9 mouse cellular contexts compared by ENCODE assay signal in the genomic region with DNA sequence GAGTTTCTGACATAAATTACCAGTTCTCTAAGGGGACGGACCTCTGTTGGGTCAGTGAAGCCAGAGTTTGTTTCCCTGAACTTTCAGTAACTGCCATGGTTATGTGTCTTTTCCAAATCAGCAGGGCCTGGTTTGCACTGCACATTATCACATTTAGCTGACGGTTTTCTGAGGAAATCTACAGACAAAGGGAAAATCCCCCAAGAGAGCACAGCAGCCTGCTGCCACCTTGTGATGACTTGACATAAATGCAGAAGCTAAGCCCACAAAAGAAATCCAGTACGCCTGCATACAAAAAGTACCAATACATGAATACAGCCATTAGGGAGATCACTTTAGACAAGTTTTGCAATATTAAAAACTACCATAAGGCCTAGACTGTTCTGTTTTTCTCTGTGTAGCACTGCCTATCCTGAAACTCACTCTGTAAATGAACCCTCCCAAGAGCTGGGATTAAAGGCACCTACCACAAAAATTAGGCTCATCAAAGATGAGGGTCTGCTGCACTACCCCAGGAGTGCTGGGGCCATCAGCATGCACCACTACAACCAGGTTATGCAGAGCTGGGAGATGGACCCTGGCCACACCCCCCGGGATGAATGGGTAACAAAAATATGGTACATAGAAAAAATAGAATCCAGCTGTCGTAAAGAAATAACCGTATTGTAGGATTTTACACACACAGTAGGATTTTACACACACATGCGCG. TPM values are rescaled to one million over a fixed set of nuclear protein-coding genes. Genes with fewer than 3 reads are reported as not detected.
DNase-seq lines count a peak whose midpoint lies in the region; ATAC-seq and TF ChIP-seq lines count a peak whose summit lies in the region.
"Had no signal": no experiment of that assay in that cellular context is flagged by ENCODE, and none has a peak within 500 bp of the region (broad histone marks: within the 10 kb centered on the region; RNA-seq: fewer than 3 reads in every experiment).

No protein-coding gene starts in this region.

- H3K27ac ChIP-seq in kidney, embryonic 14.5 days (ENCODE audit: low read depth, low read length): no peak overlapping the region
- no peak overlapping the region for H3K27ac ChIP-seq in hindbrain, embryonic 11.5 days (ENCODE audit: low read depth, low read length)
- H3K27ac ChIP-seq in left cerebral cortex, adult 2 months: no peak overlapping the region

- 85% methylated on average over 8 of the region's 8 CpGs for WGBS in kidney, embryonic 14.5 days
- 85% methylated on average over 8 of the region's 8 CpGs for WGBS in hindbrain, embryonic 11.5 days

- DNase-seq in kidney, adult 8-10 months: peak; percentile 9 to 12
- DNase-seq in brain, adult 2 months (ENCODE audit: low read depth, low spot score): peak; percentile 79
- DNase-seq in hindbrain, embryonic 11.5 days (ENCODE audit: low spot score): peak; percentile 50
- DNase-seq in left cerebral cortex, adult 2 months (ENCODE audit: extremely low spot score in 1 of 2, low spot score in 2 of 2): peak; percentile 35 to 44
- DNase-seq in right cerebral cortex, postnatal 25 days: peak; percentile 42
- DNase-seq in c-Kit-positive CD71-positive TER-119-positive erythroid progenitor cells, embryonic 14.5 days (ENCODE audit: low spot score): no peak
- no peak for DNase-seq in gastrocnemius, postnatal 25 days

- H3K9ac ChIP-seq in kidney, embryonic 14.5 days (ENCODE audit: low read depth, low read length): no peak overlapping the region
- no peak overlapping the region for H3K9ac ChIP-seq in hindbrain, embryonic 11.5 days (ENCODE audit: low read depth, low read length)

- H3K4me3 ChIP-seq in kidney, embryonic 14.5 days (ENCODE audit: low read length): no peak overlapping the region
- H3K4me3 ChIP-seq in hindbrain, embryonic 11.5 days (ENCODE audit: low read depth, low read length): no peak overlapping the region
- H3K4me3 ChIP-seq in left cerebral cortex, adult 2 months: no peak overlapping the region

- H3K9me3 ChIP-seq in kidney, embryonic 14.5 days (ENCODE audit: control insufficient read depth, low read length): no peaks in the 10 kb centered on the region
- no peaks in the 10 kb centered on the region for H3K9me3 ChIP-seq in hindbrain, embryonic 11.5 days (ENCODE audit: control insufficient read depth, low read length)

- no peak for ATAC-seq in kidney, embryonic 14.5 days (ENCODE audit: low FRiP score, low TSS enrichment)
- ATAC-seq in hindbrain, embryonic 11.5 days (ENCODE audit: low FRiP score): peak; percentile 55

- H3K27me3 ChIP-seq in kidney, embryonic 14.5 days (ENCODE audit: control insufficient read depth, insufficient read depth, low read length): no peaks in the 10 kb centered on the region
- H3K27me3 ChIP-seq in hindbrain, embryonic 11.5 days (ENCODE audit: control insufficient read depth, insufficient read depth, low read length): no peaks in the 10 kb centered on the region

- peaks cover 74% of the 10 kb centered on the region for H3K36me3 ChIP-seq in kidney, embryonic 14.5 days (ENCODE audit: control insufficient read depth, insufficient read depth, low read length)
- peaks cover 8% of the 10 kb centered on the region for H3K36me3 ChIP-seq in hindbrain, embryonic 11.5 days (ENCODE audit: control insufficient read depth, insufficient read depth, low read length)

- no peak overlapping the region for H3K4me2 ChIP-seq in kidney, embryonic 14.5 days (replicated peaks; ENCODE audit: low read depth, low read length)
- no peak overlapping the region for H3K4me2 ChIP-seq in hindbrain, embryonic 11.5 days (replicated peaks; ENCODE audit: low read depth, low read length)

- H3K4me1 ChIP-seq in kidney, embryonic 14.5 days (ENCODE audit: control insufficient read depth, insufficient read depth, low read length): no peaks in the 10 kb centered on the region
- no peaks in the 10 kb centered on the region for H3K4me1 ChIP-seq in hindbrain, embryonic 11.5 days (replicated peaks; ENCODE audit: control insufficient read depth, insufficient read depth, low read length)

- intact Hi-C loops in left cerebral cortex, adult 2 months (cut with DNase I): loop anchor here (1.0 to 10.0 kb wide), 3 partner anchors 102 to 353 kb away; no protein-coding TSS in a partner anchor

- TF ChIP-seq CTCF in left cerebral cortex, adult 2 months (IDR thresholded peaks at IDR 0.05): peak; percentile 75

RNA-seq across cellular contexts. Expression of a gene that starts 11.4 kb away (rescaled TPM):
- polyA plus RNA-seq in kidney, embryonic 14.5 days (2014; fragmentation: Nextera tagmentation; extraction: Ambion mirVana): not detected in 2 replicates
- not detected in 2 replicates for polyA plus RNA-seq in hindbrain, embryonic 11.5 days (2014; fragmentation: Nextera tagmentation; extraction: Ambion mirVana)
- not detected for total RNA-seq in left cerebral cortex, adult 2 months (2021)
- total RNA-seq in gastrocnemius, postnatal 25 days (2021): not detected
- total RNA-seq: left cerebral cortex, postnatal 10 days had no signal

RNA-seq across cellular contexts. Expression of a gene that starts 18.3 kb away (rescaled TPM):
- 180 and 185 TPM in 2 replicates for polyA plus RNA-seq in kidney, embryonic 14.5 days (2014; fragmentation: Nextera tagmentation; extraction: Ambion mirVana)
- 152 and 168 TPM in 2 replicates for polyA plus RNA-seq in hindbrain, embryonic 11.5 days (2014; fragmentation: Nextera tagmentation; extraction: Ambion mirVana)
- 1 to 10 TPM; 1.9 to 3.4 TPM for total RNA-seq in left cerebral cortex, adult 2 months (2021)
- 1 to 10 TPM; 2.3 to 3.0 TPM for total RNA-seq in gastrocnemius, postnatal 25 days (2021)

Comparison
In these comparisons a context has a peak if more than half of its experiments do, and no peak if none do; other contexts are left out.
1. DNase-seq: peak in kidney, adult 8-10 months (2 of 2), brain, adult 2 months (single experiment), hindbrain, embryonic 11.5 days (single experiment), left cerebral cortex, adult 2 months (2 of 2) and right cerebral cortex, postnatal 25 days (single experiment); none in c-Kit-positive CD71-positive TER-119-positive erythroid progenitor cells, embryonic 14.5 days (single experiment) and gastrocnemius, postnatal 25 days (single experiment).